Mouse (Mus musculus) C2C12 (cell line): ENCODE results near the gene Klf11. TPM values are rescaled to one million over a fixed set of nuclear protein-coding genes. Genes with fewer than 3 reads are reported as not detected.

Experiments
- H3K27me3 ChIP-seq: one replicate; pipeline ENCODE4 v1.6.1; 2011; ENCODE audit not compliant: control insufficient read depth, insufficient read depth, insufficient read length
- H3K36me3 ChIP-seq: one replicate; pipeline ENCODE4 v1.6.1; 2011; ENCODE audit not compliant: control insufficient read depth, insufficient read depth
- H3K4me3 ChIP-seq: one replicate; pipeline ENCODE4 v1.5.1; 2011; ENCODE audit warnings: mild to moderate bottlenecking, control low read depth; ENCODE audit not compliant: poor library complexity, insufficient read depth, severe bottlenecking
- H3K79me2 ChIP-seq: one replicate; pipeline ENCODE4 v1.6.1; 2011; ENCODE audit not compliant: control insufficient read depth, insufficient read depth
- H3K79me3 ChIP-seq: one replicate; pipeline ENCODE4 v1.6.1; 2011; ENCODE audit warnings: low read depth, control low read depth
- H3ac ChIP-seq: one replicate; pipeline ENCODE3; 2011; ENCODE audit warnings: low read depth; ENCODE audit not compliant: control insufficient read depth, insufficient read length
- CEBPB ChIP-seq: IDR thresholded peaks from one replicate; pipeline ENCODE4 v1.6.1; 2011; ENCODE audit warnings: low read depth, mild to moderate bottlenecking, control low read depth, moderate library complexity
- CTCF ChIP-seq: IDR thresholded peaks from one replicate; pipeline ENCODE4 v1.5.1; 2011; ENCODE audit not compliant: control insufficient read depth, insufficient read depth, insufficient read length
- FOSL1 ChIP-seq: IDR thresholded peaks from one replicate; pipeline ENCODE4 v1.8.0; 2011; ENCODE audit warnings: mild to moderate bottlenecking, low read length; ENCODE audit not compliant: poor library complexity, insufficient read depth, severe bottlenecking
- MAX ChIP-seq: IDR thresholded peaks from one replicate; pipeline ENCODE4 v1.6.1; 2011; ENCODE audit warnings: mild to moderate bottlenecking, control low read depth
- MYOD1 ChIP-seq: IDR thresholded peaks from one replicate; pipeline ENCODE4 v1.6.1; 2011; ENCODE audit warnings: low read depth; ENCODE audit not compliant: control insufficient read depth, insufficient read length
- MYOG ChIP-seq: IDR thresholded peaks from one replicate; pipeline ENCODE4 v1.6.1; 2011; ENCODE audit not compliant: control insufficient read depth, insufficient read length; ENCODE audit errors: extremely low read depth
- USF1 ChIP-seq: IDR thresholded peaks from one replicate; pipeline ENCODE4 v1.6.1; 2011; ENCODE audit warnings: low read depth, mild to moderate bottlenecking, control low read depth, moderate library complexity
- polyA plus RNA-seq: library from polyadenylated mRNA; unstranded; fragments of >200 nt; fragmentation: generic; extraction: Trizol; gene quantifications from one replicate; pipeline ENCODE4 v1.2.1, GENCODE M21; 2012; ENCODE audit warnings: missing spikeins

The Klf11 gene
- polyA plus RNA-seq, 1 experiment: 3.9 TPM

DNA sequence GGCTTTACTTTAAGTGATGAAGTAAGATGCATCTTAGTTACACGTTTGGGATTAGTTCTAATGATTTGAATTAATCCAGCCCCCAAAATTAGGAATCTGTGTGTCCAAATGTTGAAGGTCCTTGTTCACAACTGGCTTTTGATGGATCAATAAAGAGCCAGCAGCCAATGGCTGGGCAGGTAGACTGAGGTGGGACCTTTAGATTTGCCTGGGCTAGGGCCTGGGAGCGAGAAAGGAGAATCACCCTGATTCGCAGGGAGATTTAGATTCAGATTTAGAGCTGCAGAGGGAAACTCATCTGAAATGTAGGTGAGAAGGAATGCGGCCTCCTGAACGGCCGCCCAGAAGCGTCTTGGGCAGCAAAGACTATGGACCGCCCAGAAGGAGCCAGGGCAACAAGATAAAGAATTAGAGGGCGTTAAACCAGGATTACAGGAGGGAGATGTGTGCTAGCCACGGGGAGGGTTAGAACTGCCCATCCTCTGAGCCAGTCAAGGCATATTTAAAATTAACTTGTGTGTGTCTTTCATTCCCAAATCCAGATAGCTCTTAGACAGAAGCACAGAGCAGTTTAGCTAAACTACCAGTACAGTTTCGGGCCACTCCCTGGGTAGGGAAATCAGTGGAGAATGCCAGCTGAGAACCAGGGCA, 35.7 kb downstream of the Klf11 start:
- Histone ChIP-seq H3K79me3 (no peaks in the 10 kb centered on the region), H3ac (no peak overlapping the region), H3K4me3 (no peak overlapping the region), H3K27me3 (peaks cover 10% of the 10 kb centered on the region), H3K79me2 (no peaks in the 10 kb centered on the region), H3K36me3 (no peaks in the 10 kb centered on the region)
- TF ChIP-seq CTCF (no peak), USF1 (no peak), MAX (no peak), MYOG (no peak), MYOD1 (no peak)

DNA sequence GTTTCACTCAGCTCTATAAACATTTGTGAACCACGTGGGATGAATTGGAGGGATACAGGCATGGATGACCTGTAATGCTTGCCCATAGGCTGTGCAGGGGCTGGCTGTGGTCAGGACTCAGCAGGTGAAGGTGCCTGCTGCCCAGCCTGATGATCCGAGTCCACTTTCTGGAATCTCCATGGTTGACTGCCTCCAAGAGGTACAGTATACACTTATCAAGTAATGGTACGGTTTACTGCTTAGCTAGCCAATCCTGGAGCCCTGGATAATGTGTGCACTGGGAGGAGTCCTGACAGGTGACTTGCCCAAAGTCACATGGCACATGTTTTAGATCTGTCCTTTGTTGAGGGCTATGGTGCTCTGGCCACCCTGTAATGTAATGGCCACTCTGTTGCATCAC, 39.3 kb downstream of the Klf11 start:
- Histone ChIP-seq H3K79me2 (no peaks in the 10 kb centered on the region), H3K79me3 (no peaks in the 10 kb centered on the region), H3K36me3 (no peaks in the 10 kb centered on the region), H3K4me3 (no peak overlapping the region), H3K27me3 (peaks cover 10% of the 10 kb centered on the region), H3ac (no peak overlapping the region)
- TF ChIP-seq MAX (no peak), MYOD1 (no peak), MYOG (no peak), USF1 (no peak), CTCF (no peak), CEBPB (no peak), FOSL1 (no peak)

DNA sequence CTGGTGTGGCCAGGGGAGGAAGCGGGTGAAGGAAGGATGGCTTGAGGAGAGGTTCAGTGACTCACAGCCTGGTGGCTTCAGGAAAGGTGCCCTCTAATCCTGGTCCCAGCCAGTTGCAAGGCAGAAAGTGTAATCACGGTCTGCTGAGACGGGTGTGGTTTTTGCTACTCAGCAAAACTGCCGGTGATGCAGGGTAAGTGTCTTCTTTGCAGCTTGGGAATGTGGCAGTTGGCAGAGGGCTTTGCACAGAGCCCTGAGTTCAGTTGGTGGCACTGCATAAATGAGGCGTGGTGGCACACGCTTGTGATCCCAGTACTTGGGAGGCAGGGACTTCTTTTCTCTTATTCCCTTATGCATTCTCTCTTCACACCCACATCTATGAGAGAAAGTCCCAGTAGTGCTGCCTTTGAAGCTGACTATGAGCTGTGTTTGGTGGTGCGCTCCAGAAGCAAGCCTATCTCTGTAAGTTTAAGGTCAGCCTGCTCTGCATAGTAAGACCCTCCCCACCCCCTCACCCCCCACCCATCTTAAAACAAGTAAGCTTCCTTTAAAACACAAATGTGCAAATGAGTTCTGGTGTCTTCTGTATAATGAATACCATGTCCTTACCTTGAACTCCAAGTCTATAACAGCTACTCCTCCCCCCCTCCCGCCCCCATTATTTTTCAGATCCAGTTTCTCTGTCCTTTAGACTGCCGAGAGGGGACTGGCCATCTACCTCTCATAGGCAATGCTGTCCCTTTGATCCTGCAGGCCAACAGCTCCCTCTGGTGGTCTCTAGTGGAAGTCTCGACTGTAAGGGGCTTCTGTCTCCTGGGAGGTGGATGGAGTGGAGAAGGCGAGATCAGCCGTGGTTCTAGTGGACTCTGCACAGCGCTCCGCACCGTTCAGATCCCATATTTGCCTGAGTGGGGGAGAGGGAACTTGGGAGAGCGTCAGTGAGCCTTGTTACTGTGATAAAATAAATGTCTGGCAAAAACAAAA, 45.7 kb downstream of the Klf11 start:
- no peaks in the 10 kb centered on the region for H3K79me2 ChIP-seq
- no peaks in the 10 kb centered on the region for H3K79me3 ChIP-seq
- H3K4me3 ChIP-seq: no peak overlapping the region
- no peaks in the 10 kb centered on the region for H3K27me3 ChIP-seq
- H3ac ChIP-seq: no peak overlapping the region
- TF ChIP-seq CTCF (peak; percentile 71), USF1 (no peak), CEBPB (no peak)
- H3K36me3 ChIP-seq: no peaks in the 10 kb centered on the region

DNA sequence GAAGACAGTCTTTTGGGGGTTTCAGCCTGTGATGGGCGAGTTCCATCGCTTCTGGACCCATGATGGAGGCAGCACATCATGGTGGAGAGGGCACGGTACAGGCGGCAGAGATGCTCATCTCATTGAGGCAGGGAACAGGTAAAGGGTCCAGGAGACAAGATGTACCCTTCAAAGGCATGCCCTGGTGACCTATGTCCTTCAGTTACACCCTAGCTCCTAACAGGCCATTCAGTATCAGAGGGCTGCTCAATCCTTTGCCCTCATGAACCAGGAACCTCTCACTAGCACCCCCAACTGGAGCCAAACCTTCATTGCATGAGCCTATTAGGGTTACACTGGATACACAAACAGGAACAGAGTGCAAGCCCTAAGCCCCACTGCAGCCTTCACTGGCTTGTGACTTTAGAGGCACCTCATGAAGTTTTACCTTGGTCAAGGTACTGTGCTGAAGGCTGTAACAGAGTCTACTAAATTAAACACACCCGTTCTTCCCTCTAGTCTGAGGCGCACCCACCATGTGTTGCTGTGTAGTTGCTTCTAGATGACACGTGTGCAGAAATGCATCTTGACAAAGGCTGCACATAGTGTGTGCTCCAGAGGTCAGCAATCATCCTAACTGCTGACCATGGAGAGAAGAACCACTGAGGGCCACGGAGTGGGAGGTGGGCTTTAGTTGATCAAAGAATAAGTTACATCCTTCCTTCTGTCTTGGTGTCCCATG, 46.6 kb downstream of the Klf11 start:
- Histone ChIP-seq H3K4me3 (no peak overlapping the region), H3K79me3 (no peaks in the 10 kb centered on the region), H3K27me3 (no peaks in the 10 kb centered on the region), H3K79me2 (no peaks in the 10 kb centered on the region), H3K36me3 (no peaks in the 10 kb centered on the region), H3ac (no peak overlapping the region)
- TF ChIP-seq FOSL1 (no peak), MYOD1 (no peak), MAX (no peak), CTCF (no peak), MYOG (no peak), CEBPB (no peak), USF1 (no peak)

DNA sequence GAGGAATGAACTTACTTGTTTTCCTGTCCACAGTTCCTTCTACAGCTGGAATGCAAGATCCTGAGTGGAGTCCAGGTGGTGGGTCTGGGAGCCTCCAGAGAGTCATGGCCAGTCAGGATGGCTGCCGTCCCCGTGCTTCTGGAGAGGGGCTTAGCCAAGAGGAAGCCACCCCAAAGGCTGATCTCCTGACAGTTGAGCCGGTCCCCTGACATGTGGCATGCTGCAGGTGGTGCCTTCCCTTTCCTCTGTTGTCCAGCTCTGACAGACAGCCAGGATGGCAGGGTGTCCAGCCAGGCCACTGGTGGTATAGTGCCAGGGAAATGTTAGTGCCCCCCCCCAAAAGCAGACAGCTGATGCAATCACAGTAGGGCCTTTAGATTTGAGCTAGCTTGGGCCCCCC, 47.4 kb downstream of the Klf11 start:
- TF ChIP-seq MYOG: no peak
- no peak for TF ChIP-seq MYOD1
- TF ChIP-seq CEBPB: no peak
- no peak for TF ChIP-seq FOSL1
- no peak for TF ChIP-seq MAX
- no peak for TF ChIP-seq USF1
- no peak for TF ChIP-seq CTCF
- H3ac ChIP-seq: no peak overlapping the region

More for the DNA sequence above, 47.4 kb downstream of the Klf11 start:
- H3K27me3 ChIP-seq: no peaks in the 10 kb centered on the region
- no peaks in the 10 kb centered on the region for H3K36me3 ChIP-seq
- no peak overlapping the region for H3K4me3 ChIP-seq
- no peaks in the 10 kb centered on the region for H3K79me2 ChIP-seq
- no peaks in the 10 kb centered on the region for H3K79me3 ChIP-seq
